Mouse (Mus musculus) lung, postnatal 36 days (tissue): Measurements from ENCODE around the gene Sbno2.
A peak's percentile ranks its signal among the peaks of the same experiment; 100 is the strongest.

Experiments
- DNase-seq: peaks from one replicate; pipeline ENCODE4 v3.0.0; 2022; ENCODE audit warnings: mixed read lengths

Sbno2 gene

DNA sequence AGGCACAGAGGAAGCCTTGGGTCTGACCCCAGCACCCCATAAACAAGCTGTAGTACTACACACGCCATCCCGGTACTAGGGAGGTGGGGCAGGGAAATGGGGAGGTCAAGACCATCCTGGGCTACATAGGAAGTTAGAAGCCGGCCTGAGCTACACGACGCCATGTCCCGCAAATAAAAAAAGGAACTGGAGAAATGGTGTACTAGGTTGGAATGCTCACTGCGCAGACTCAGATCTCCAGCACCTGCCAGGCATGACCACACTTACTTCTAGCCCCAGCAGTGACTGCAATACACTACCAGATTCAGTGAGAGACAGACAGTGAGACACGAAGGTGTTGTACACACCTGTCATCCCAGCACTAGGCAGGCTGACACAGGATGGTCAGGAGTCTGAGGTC is 17.9 kb downstream of the Sbno2 start:
- DNase-seq = no peak

DNA sequence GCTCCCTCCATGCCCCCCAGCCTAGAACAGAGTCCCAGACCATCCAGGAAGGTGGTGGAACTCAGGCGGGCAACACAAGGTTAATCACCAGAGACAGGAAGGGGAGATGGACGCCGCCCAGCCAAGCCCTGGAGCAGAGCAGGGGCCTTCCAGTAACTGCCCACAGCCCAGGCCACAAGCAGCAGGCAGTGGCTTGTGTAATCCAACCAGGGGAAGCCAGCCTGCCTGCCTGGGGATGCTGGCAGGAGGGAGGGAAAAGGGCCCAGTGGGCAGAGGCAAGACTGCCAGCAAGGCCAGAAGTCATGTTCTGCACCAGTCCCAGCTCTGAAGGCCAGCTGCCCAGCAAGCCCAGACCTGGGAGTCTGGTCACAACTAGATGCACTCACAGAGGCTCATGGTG is 18.5 kb downstream of the Sbno2 start:
- DNase-seq = peak; percentile 71

DNA sequence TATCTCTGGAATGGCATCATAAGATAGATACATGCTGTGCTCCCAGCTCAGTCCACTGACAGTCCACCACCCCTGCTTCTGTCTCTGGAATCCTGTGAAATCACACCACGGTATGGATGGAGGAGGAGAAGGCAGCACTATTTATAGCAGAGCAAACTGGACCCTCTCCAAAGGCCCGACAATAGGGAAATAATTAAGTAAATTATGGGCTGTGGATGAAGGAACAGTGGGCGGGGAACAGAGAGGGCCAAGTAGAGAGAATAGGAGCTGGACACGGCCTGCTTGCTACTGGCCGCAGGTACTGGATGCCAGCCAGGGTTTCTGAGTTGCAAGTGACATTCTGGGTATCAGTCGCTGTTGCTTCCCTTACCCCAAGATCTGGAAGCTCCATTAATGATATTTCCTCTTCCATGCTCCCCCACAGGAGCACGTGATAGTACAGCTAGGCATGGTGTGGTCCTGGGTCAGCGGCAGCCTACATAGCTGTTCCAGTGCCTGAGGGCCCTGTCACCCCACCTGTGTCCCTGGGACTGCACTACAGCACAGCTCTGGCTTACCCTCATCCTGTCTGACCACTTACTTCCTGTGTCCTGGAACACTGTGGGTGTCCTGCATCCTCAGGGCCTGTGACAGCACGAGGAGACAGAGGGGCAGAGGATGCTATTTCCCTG is 20.4 kb downstream of the Sbno2 start:
- DNase-seq = peak; percentile 82

DNA sequence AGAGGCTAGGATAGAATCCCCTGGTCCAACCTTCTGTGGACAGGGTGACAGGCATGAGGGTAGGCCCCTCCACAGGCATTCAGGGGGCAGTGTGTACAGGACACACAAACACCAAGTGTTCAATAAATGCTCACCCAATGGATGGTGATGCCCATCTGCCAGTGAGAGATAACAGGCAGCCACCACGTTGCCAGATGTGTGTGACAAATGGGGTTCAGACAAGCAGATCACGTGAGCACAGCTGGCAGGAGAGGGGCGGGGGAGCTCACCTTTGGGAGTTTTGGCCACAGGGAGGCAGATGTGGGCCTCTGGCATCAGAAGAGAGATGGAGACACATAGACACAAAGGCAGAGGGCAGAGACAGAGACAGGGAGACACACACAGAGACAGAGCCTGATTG is 24.3 kb downstream of the Sbno2 start:
- no peak for DNase-seq

DNA sequence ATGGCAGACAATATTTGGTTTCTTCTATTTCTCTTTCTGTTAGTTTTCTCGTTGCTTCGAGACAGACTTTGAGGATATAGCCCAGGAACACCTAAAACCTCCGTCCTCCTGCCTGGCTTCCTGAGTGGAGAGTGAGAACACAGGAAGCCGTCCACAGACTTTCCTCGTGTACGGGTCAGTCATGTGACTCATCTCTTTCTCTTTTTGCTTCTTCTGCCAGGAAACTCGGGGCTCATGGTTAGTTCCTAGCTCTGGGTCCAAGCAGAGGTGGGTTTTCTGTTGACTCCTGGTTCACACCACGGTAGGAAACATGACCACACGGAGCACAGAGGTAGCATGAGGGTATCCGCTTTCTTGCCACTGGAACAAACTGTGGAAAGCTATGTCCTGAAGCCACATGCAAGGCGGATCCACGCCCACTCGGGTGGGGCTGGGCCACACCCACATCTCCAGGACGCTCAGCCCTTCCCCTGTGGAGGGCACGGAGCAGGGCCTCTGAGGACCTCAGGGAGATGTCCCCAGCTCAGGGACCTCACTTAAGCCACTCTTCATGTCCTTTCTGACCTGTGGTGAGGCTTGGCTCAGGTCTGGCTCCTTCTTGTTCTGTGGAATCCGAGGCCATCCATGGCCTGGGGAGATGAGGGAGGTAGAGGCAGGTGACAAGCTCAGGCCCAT is 24.8 kb downstream of the Sbno2 start:
- no peak for DNase-seq

DNA sequence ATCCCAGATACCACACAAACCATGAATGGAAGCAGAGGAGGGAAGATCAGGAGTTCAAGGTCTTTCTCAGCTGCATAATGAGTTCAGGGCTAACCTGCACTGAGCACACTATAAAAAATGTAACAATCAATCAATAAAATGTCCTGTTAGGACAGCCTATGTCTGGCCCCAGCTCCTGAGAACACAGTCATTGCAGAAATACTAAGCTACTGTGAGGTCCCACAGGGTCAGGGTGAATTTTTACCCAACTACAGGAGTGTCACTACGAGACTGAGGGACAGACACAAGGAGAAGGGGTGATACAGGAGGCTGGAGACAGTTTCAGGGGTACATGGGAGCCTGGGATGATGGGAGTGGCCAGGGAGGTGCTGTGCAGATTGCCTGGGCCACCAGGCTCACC is 27.0 kb downstream of the Sbno2 start:
- no peak for DNase-seq

DNA sequence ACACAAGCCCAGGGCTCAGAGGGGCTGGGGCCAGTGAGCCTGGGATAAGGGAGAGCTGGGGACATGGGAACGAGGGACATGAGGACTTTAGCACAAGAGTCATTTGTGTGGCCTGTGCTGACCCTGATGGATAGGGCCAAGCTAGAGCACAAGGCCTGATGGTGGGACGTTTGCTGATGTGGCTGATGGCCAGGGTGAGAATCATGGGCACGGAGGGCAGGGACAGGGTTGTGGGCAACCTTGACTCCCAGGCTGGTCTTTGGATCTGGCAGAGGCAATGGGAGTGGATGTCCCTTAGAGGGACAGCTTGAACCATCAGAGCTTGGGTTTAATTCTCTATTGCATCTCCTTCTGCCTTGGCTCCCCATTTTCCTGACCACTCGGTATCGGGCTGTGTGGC is 28.1 kb downstream of the Sbno2 start:
- DNase-seq = no peak

DNA sequence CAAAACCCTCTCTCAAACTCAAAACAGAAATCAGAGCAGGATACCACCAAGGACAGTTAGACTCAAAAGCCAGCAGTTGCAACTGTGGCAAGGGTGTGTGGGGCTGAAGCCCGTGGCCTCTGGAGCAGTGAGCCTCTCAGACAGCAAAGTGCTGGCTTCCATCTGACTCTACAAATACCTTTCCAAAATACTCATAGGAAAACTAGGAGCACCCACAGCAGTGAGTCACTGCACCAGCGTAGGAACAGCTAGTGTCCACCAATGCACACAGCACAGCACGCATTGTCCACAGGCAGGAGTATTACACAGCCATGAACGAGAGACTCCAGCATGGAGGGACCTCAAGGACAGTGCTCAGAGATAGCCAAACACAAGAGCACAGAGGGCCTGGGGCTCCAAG is 29.0 kb downstream of the Sbno2 start:
- no peak for DNase-seq

DNA sequence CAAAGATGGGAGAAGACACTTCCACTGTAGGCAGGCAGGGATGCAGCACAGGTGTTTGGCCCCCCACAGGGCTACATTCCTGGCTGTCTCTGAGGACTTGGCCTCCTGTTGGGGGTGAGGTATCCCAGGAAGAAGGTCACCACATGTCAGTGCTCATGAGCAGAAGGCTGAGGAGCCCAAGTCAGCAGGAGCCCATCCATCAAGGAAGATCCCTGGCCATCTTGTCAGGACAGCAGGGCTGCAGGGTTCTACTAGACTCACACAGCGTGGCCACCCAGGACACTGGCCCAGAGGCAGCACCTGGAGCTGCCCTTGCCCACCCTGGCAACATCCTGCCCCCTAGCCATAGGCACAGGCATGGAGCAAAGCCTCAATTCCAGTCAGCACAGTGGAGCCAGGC is 29.4 kb downstream of the Sbno2 start:
- no peak for DNase-seq

DNA sequence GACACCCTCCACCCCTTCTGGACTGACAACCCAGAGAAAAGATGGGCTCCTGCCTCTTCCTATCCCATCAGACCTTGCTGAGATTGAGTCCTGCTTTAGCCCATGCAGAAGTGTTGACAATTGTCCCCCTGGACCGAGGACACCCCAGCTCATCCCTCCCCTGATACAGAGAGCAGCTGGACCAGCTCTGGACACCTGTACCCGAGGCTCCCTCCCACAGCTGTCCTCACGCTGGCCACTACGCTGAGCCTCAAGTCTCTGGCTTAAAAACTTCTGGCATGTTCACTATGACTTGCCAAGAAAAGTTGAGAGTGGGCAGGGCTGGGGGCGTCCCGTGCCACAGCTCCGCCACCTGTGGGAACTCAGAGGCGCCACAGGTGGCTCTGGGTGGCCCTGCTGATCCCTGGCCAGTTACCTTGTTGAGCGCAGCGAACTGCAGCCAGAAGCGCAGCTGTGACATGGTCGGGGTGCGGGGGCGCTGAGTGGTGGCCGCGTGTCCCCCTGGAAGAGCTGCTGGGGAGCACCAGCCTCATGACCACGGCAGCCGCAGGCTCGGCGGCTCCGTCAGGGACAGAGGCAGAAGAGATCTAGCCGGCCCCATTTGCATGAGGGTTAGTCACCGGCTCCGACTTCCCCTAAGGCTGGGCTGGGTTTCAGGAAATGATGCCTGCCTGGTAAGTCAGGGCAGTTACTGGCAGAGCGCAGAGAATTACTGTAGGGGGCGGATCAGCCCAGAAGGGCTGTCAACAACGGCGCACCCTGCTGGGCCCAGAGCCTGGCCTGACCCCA is 30.4 kb downstream of the Sbno2 start:
- DNase-seq = peak; percentile 95

DNA sequence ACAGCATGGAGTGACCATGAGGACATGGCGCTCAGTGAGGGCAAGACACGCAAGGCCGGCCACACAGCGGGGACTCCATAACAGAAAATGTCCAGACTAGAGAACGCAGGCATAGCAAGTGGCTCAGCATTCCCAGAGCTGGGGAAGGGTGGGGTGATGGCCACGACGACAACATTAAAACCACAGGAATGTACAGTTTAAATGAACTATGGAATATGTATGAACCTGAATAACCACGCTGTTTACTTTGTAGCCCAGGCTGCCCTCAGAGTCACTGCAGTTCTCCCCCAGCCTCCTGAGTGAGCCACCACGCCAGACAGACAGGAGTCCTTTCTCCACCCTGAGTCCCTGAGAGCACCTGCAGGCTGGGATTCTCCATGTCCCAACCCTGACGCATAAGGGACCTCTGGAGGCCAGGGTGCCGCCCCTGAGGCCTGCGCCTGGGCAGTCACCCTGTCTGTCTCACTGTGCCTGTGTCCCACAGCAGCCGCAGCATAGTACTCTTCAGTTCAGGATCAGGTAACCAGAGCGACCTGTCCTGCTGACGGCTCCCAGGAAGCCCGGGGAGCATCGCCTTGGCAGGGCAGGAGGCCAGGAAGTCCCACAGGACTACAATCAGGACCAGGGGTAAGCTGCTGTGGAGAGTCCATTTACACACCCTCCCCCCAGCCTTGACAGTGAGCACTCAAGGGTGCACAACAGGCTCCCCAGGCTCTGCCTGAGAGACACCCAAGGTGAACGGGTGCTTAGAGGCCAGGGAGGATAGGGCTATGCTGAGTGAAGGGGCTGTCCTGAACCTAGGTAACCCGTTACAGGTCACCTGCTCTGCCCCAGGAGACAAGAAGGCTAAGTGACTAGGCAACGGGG is 32.5 kb downstream of the Sbno2 start:
- DNase-seq = no peak

DNA sequence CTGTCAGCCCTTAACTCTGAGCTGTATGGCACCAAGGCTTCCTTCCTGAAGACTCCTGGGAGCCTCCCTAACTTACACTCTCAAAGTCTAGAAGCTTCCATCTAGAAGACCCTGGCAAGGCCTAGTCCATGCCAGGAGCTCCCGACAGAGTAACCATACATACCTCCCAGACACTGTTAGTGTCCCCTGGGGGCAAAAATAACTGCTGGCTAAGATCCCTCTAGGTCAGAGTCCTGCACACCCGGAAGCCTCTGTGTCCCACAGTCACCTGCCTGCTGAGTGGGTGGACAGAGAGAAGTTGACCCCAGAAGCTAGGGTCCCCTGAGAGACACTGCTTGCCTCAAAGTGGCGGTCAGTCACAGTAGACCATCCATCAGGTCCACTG is 33.9 kb downstream of the Sbno2 start:
- no peak for DNase-seq

DNA sequence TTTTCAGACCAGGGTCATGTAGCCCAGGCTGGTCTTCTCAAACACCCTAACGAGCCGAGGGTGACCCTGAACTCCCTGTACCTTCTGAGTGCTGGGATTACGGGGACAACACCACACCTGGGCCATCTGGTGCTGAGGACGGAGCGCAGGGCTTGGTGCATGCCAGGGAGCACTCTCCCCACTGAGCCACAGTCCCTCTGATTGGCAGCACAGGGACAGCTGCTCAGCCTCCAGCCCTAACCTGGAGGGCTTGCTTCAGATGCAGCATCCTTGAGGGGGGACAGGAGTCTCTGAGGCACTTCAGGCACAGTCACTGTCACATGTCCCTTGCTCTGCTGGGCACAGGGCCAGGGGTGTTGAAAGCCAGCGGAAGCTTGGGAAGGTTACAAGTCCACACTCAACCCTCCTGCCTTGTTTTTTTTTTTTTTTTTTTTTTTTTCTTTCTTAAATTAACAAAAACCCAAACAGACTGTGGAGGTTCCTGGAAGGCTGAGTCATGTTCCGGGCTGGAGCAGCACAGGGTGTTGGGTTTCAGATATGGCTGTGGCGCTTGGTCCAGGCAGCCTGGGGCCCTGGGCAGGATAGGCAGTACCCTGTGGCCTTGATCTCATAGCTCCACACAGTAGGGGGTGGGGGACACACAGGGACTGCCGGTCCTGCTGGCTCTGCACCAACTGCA is 34.4 kb downstream of the Sbno2 start:
- peak; percentile 94 for DNase-seq

DNA sequence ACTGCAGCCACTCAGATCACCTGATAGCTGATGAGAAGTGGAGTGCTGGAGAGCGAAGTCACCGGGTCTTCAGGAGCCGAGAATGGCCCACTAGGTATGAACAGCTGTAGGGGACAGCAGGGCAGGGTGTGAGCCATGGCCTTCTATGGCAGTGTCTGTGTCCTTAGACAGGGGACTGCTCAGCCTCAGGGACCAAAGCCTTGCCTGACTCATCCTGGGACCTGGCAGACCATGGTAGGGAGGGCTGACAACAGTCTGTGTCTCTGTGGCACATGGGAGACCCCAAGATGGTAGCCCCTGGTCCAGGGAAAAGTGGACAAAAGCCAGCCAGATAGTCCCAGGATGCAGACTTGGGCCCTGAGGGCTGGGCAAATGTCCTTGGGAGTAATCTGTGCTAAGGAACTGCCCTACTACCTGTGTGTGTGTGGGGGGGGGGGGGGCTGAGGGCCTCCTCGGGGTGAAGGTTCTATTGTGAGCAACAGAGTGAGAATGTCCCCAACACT is 35.4 kb downstream of the Sbno2 start:
- no peak for DNase-seq

DNA sequence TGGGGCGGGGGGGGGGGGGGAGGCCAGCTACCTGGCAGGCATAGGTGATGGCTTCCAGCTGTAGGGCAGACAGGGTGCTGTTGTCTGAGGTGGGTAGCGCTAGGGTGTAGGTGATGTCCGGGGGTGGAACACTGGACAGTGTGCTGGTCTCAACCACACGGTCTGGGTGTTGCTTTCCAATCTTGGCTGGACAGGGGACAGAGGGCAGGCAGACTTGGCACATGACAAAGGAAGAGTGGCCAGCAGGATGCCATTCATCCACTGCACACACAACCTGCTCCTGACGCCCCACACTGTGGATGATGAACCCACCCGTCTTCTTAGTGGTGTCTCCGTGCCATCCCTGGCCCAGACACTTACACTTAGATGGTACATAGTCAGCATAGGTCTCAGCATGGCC is 36.1 kb downstream of the Sbno2 start:
- DNase-seq = no peak

DNA sequence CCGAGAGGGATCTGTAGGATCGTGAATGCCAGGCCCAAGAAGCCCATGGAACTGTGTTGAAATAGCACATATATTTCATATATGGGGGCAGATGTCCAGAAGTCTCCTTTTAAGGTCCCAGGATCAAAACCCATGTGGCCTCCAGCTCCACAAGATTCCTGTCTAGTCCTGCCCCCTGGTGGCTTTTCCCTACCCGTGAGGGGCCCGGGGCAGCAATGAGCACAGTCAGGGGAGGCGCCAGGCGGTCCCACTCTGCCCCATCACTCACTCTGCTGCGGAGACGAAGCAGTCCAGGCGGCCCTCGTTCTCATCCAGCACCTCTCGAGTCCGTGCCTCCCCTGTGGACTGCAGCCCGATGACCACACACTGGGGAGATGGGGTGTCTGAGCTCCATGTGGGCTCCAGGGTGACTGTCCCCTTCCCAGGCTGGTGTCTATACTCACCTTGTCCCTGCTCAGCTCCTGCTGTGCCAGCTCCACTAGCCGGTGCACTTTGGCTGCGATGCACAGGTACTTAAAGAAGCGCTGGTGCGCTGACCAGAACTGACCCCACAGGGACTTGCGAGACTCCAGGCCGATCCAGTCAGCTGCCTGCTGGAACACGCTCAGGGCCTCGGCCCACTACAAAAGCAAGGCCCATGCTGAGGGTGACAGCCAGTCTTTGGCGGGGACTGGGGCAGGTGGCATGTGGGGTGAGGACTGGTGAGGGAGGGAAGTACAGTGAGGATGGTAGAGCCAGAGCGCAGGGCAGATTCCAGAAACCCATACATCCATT is 41.3 kb downstream of the Sbno2 start:
- no peak for DNase-seq

DNA sequence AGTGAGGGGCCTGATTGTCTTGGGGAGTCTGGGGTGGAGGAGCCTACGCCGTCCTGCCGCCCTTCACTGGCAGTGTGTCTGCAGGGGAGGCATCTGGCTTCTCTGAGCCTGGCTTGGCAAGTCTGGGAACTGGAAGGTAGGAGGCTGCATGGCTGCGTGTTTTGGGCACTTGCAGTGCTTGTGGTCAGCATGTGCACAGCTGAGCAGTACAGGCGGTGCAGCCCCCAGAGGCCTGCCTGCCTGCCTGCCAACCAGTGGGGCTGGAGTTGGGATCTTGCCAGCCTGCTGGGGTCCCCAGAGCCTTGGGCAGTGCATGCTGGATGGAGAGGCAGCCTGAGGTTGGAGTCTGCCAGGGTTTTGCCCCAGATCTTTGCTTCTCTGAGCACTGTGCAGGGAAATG is 42.3 kb downstream of the Sbno2 start:
- no peak for DNase-seq

DNA sequence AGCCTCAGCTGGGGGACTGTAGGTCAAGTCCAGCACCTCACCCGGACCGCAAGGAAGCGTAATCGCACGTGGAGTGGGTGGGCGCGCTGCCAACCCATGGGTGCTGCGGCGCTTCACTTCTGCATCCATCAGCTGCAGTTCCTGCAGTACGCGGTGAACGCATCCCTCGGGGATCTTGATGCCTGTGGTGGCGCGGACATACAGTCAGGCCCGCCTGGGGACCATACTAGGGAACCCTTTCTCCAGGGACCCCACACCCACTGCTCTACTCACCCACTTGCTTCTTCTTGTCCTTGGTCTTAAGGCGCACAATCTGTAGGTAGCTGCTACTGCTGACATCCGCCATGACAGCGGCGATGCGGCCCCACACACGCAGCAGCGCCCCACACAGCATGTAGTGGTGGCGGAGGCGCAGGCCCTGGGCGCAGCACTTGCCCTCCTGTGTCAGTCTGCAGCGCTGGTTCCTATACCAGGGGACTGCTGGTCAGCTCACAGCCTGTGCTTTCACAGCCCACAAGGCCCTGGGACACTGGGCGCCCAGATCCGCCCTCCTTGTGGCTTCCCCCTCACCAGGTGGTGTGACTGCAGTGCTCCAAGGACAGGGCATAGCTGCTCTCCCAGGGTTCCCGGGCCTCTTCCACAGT is 47.6 kb downstream of the Sbno2 start:
- DNase-seq = no peak

DNA sequence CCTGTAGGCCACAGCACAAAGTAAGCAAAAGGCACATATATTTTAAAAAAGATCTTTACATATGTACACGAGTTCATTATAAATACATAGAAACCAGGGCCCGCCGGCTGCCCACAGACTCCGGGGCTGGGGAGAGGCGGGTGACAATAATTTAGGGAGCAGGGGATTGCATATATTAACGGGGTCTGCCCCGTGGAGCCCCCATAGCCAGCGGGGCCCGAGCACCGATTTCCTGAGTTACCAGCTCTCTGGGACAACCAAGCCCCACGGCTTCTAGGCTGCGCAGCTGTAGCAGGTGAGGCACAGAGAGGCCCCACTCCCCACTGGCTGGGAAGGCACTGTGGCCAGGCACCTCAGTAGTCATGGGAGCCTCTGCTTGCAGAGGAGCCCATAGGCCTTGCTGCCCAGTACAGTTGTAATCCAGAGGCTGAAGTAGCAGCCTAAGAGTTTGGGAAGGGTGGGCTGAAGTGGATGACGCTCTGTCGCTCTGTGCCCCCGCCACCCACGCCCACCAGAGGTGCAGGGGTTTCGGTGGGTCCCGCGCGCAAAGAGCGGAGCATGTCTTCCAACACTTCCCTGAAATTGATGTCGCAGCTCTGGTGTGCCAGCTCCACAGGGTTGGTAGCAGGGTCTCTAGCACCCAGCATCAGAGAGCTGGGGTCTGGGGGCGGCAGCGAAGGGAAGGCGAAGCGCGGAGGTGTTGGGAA is 48.2 kb downstream of the Sbno2 start:
- DNase-seq = no peak

DNA sequence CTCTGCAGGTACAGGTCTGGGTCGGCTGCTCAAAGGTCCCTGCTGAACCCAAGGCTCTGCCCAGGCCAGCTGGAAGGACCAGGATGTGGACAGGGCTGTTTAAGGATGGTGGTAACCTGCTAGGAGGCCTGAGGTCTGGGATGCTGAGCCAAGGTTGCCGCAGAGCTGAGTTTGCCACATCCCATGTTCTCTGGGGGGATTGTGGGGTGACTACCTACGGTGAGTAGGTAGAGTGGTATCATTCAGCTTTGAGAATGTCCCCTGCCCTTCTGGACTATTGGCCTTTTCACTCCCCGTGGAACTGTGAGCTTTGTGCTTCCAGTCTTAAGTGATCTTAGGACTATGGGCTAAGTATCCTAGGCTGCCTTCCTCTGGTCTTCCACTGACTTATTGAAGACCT is 48.9 kb downstream of the Sbno2 start:
- no peak for DNase-seq
